Mouse (Mus musculus) adrenal gland, postnatal 0 days (tissue): ENCODE data around the gene Olfr983. TPM values are rescaled to one million over a fixed set of nuclear protein-coding genes. Genes with fewer than 3 reads are reported as not detected.

Experiments used
- polyA plus RNA-seq: library from polyadenylated mRNA; unstranded; fragments of >200 nt; fragmentation: Nextera tagmentation; extraction: Ambion mirVana; gene quantifications from 2 replicates; pipeline ENCODE4 v1.2.1, GENCODE M21; 2015

Gene Olfr983
- polyA plus RNA-seq: not detected in 2 replicates

GRCm38 (mm10) chr9:40093495-40093894, at the start of gene Olfr983:
TSS of gene Olfr983 (minus strand) at chr9:40093595.

GRCm38 (mm10) chr9:40130084-40130483, 36.7 kb upstream of the Olfr983 start, which contains the start of gene Olfr985:
TSS of gene Olfr985 (minus strand) at chr9:40130184.

DNA sequence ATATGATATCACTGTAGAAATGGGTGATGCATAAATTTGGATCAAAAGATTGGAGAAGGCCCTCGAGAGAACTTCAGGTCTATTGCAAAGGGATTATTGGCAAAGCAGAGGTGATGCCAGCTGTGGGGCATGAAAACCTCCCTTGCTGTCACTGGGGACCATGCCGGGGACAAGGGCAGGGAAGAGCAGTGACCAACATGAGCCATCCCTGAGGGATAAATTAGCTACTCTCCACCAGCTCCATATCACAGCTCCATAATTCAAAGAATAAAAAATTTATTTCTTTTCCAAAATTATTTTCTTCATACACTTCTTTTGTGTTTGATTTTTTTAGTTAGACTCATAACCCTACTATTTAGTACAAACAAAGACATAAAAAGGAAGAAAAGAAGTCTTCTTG, 20.7 kb upstream of the Olfr983 start, which contains the start of gene Olfr984:
Gene Olfr984, minus strand, starts transcription at position 101 of the 400 bp plus-strand sequence.

GRCm38 (mm10) chr9:40073529-40073928, 19.9 kb downstream of the Olfr983 start, which contains the start of gene Olfr982:
TSS of gene Olfr982 (plus strand) at chr9:40073829.

Other genes with a start within 250 kb of the Olfr983 start
- gene Olfr972, start 227.2 kb downstream of the Olfr983 start, polyA plus RNA-seq: not detected in 2 replicates
- gene Olfr229, start 186.3 kb downstream of the Olfr983 start, polyA plus RNA-seq: not detected in 2 replicates
- not detected in 2 replicates for gene Olfr974, start 156.1 kb downstream of the Olfr983 start, polyA plus RNA-seq
- gene Olfr975, start 141.5 kb downstream of the Olfr983 start, polyA plus RNA-seq: not detected in 2 replicates
- not detected in 2 replicates for gene Olfr976, start 132.5 kb downstream of the Olfr983 start, polyA plus RNA-seq
- gene Olfr978, start 101.5 kb downstream of the Olfr983 start, polyA plus RNA-seq: not detected in 2 replicates
- gene Olfr979, start 90.1 kb downstream of the Olfr983 start, polyA plus RNA-seq: not detected in 2 replicates
- gene Olfr980, start 84.0 kb downstream of the Olfr983 start, polyA plus RNA-seq: not detected in 2 replicates
- gene Olfr981, start 72.1 kb downstream of the Olfr983 start, polyA plus RNA-seq: not detected in 2 replicates
- gene Olfr982, start 19.8 kb downstream of the Olfr983 start, polyA plus RNA-seq: not detected in 2 replicates
- not detected in 2 replicates for gene Olfr984, start 20.6 kb upstream of the Olfr983 start, polyA plus RNA-seq
- not detected in 2 replicates for gene Olfr985, start 36.6 kb upstream of the Olfr983 start, polyA plus RNA-seq
- gene Tmem225, start 54.5 kb upstream of the Olfr983 start, polyA plus RNA-seq: 0.18 TPM in 1 of 2 replicates, not detected in the other
- not detected in 2 replicates for gene Olfr986, start 87.3 kb upstream of the Olfr983 start, polyA plus RNA-seq
- 3.5 and 3.8 TPM in 2 replicates for gene Zfp202, start 98.7 kb upstream of the Olfr983 start, polyA plus RNA-seq
- gene Scn3b, start 175.6 kb upstream of the Olfr983 start, polyA plus RNA-seq: 24.4 and 63.6 TPM in 2 replicates